Mouse (Mus musculus): Measurements from ENCODE around the gene Sertad2.

Gene Sertad2

DNA sequence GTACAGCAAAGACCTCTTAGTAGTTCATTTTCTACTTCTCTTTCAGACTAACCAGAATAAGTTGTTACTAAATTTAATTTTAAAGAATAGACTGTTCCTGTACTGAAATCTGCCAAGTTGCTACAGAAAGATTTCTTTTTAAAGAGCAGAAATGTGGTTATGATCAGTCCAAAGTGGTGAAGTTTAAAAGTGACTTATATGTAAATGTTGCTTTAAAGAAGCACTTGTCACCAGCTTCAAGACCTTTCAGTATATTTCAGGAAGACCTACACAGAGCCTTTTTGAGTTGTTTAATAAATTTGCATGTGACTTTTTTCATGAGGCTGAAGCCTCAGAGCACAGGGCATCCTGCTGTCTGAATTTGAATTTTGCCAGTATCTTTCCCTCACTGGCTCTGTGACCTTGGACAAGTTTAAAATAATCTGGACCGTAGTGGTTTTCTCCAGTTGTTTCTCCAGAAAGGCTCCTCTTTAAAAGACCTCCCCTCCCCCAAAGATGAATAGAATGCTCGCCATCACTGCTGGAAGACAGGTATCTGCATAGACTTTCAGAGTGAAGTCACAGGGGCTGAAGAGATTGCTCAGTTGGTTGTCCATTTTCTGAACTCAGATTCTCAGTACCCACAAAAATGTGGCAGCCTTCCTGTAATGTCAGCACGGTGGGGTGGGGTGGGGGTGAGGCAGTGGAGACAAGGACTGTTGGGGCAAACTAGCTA is 1.9 kb downstream of the Sertad2 start:
- no peak for DNase-seq (ENCODE audit: low read depth in 2 of 2, low spot score in 2 of 2)

DNA sequence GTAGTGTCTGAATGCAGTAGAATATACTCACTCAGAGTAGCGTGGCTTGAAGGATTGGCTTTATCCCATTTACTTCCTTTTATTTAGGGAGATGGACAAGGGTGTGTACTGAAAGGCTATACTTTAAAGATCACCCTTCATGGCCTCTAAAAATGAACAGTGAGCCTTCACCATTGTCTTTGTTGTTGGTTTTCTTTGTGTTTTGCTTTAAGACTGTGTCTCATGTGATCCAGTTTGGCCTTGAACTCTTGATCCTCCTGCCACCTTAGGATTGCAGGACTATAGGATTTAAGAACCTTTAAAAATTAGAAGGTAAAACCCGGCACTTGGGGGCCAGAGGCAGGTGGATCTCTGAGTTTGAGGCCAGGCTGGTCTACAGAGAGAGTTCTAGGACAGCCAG is 6.4 kb downstream of the Sertad2 start:
- no peak for DNase-seq (ENCODE audit: low read depth in 2 of 2, low spot score in 2 of 2)

DNA sequence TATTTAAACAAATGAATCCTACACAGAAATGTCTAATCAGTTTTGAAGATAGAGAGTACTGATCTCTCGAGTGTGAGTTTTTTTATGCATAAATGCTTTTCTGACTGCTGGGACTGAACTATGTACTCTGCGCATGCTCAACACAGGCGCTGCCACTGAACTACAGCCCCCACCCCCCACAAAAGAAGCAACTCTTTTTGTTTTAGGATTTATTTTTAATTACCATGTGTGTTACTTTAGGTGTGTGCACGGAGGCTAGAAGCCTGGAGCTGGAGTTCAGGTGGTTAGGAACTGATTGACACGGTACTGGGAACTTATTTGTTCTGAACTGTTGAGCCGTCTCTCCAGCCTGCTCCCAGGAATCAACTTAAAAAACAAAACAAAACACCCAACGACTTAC is 7.1 kb downstream of the Sertad2 start:
- DNase-seq (ENCODE audit: low read depth in 2 of 2, low spot score in 2 of 2) = no peak

- DNase-seq (ENCODE audit: low read depth in 2 of 2, low spot score in 2 of 2) = no peak
Measured at GRCm38 (mm10) chr11:20552059-20552458, 9.0 kb downstream of the Sertad2 start.

DNA sequence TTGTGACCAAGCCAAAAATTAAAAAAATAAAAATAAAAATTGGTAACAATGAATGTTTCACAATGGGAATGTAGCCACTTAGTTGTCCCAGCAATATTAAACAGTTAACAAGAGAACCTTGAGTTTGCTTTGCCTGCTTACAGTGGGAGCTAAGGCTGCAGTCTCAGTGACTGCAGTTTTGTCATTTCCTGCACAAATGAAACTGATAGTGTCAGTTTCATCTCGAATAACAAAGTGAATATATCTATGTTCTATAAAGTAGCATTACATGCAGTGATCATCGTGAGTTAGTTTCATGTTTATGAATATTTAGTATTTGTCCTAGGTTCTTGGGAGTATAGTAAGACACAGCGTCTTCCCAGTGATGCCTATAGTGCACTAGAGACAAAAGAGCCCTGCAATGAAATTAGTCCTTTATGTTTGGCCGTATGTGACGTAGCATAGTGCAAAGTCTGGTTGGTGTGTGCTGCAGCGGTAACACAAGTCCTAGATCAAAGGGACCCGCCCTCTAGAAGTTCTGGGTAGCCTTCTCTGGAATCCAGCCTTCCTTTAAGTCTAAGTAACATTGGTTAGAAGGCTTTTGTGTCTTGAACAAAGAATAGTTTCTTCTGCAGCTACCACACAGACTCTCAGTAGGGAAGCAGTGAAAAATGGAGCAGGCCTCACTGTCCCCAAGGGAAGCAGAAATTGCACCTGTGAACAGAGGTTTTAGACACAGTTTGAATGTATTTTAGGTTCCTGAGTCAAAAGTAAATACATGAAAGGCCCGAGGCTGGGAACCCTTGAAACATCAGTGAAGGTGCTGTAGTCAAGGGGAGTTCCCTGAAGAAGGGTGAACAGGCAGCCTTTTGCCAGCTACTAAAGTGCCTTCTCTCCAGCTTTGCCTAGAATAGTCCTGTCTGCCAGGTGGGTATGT is 10.0 kb downstream of the Sertad2 start:
- DNase-seq (ENCODE audit: low read depth in 2 of 2, low spot score in 2 of 2) = peak; percentile 15 to 53

DNA sequence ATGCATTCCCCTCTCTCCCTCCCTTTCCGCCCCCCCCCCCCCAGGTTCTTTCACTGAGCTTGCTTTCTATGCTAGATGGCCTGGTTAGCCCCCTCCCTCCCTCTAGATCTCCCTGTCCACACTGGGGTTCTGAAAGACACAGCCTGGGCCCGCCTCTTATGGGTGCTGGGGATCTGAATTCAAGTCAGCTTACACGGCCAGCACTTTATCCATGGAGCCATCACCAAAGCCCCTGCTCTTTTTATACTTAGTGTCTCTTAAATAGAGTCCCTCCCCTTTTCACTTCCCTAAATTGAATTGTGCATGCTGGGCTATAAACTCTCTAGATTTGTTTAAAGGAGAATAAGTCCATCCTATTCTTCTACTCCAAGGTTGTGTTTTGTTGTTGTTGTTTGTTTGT is 12.6 kb downstream of the Sertad2 start:
- DNase-seq (ENCODE audit: low read depth in 2 of 2, low spot score in 2 of 2) = no peak

DNA sequence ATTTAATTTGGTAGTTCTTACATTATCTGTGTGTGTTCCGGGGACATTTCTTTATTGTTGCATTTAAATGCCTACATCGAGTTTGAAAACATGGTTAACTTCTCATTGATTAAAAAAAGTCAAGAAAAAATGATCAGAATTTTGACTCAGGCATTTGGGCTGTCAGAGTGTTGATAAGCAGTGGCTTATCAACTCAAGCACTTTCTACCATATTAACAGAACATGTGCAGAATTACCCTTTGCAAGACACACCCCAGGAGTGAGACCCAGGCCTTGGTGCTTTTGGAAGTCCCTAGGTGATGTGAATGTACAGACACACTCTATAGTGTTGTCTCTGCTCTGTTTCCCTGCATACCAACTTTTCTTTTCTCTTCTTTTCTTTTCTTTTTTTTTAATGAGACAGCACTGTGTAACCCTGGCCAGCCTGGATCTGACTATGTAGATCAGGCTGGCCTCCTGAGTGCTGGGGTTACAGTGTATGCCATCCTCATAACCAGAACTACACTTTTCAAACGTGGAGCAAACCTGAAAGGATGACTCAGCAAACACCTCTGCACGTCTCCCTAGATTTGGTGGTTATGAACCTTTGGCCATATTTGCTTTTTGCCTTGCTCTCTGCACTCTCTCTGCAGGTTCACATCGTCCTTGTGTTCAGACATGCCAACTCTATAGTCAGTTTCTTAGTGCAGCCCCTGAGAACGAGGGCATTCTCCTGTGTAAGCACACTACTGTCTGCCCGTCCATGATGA is 13.3 kb downstream of the Sertad2 start:
- DNase-seq (ENCODE audit: low read depth in 2 of 2, low spot score in 2 of 2) = no peak

GRCm38 (mm10) chr11:20559236-20559950 is 16.3 kb downstream of the Sertad2 start:
- DNase-seq (ENCODE audit: low read depth in 2 of 2, low spot score in 2 of 2) = no peak

- DNase-seq (ENCODE audit: low read depth in 2 of 2, low spot score in 2 of 2) = no peak
Measured at GRCm38 (mm10) chr11:20559951-20560642, 17.0 kb downstream of the Sertad2 start.

DNA sequence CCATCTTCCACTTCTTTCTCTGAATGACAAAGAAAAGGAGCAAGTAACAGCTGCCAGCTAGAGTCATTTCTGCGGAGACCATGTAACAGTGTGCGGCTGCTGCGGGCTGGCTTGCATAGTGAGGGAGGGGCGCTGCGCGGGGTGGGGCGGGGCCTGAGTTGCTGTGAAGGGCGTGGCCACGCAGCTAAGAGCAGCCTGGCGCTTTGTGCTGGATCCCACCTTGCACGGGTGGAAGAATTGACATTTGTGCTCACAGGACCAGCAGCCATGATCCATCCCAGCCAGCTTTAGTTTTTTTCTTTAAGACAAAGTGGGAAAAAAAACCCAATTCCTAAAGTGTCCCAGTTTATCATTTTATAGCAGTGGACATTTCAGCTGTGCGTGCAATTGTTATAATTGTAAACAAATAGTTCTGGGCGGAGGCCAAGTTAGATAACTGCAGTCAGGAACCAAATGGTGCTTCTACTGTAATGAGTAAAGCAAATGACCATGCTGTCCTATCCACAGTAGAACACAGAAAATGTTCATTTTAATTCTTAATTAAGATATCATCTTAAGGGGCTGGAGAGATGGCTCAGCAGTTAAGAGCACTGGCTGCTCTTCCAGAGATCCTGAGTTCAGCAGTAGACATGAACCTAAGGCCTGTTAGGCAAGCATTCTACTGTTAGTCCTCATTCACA is 18.4 kb downstream of the Sertad2 start:
- peak in 1 of 2 experiments; percentile 3 for DNase-seq (ENCODE audit: low read depth in 2 of 2, low spot score in 2 of 2)

- no peak for DNase-seq (ENCODE audit: low read depth in 2 of 2, low spot score in 2 of 2)
Measured at GRCm38 (mm10) chr11:20565057-20565456, 22.0 kb downstream of the Sertad2 start.

DNA sequence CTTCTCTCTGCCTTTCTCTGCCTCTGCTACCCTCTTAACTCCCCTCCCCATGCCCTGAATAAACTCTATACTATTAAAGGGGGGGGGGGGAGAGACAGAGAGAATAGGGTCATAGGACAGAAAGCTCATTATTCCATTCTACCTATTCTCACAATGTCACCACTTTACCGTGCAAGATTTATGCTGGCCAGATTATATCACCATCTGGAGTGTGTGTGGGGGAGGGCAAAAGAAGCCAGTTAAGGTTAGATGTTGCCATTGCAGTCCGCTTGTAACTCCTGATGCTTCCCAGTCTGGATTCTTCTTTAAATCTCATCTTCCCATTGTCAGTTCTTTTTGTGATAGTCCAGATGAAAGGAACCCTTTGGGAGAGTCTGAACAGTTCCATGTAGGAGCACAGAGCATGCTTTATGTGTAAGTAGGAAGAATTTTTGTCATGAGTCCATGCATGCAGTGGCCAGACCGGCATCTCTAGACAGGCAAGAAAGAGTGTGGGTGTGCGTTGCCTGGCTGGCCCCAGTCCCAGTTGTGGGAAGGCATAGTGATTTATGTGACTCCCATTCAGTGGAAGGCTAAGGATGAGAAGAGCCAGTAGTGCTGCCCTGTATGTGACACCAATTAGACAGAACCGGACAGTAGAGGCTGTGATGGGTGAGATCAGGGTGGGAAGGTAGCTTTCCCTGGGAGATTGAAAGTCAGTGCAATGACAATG is 28.8 kb downstream of the Sertad2 start:
- no peak for DNase-seq (ENCODE audit: low read depth in 2 of 2, low spot score in 2 of 2)

- DNase-seq (ENCODE audit: low read depth in 2 of 2, low spot score in 2 of 2) = no peak
Measured at GRCm38 (mm10) chr11:20576046-20576635, 33.1 kb downstream of the Sertad2 start.

DNA sequence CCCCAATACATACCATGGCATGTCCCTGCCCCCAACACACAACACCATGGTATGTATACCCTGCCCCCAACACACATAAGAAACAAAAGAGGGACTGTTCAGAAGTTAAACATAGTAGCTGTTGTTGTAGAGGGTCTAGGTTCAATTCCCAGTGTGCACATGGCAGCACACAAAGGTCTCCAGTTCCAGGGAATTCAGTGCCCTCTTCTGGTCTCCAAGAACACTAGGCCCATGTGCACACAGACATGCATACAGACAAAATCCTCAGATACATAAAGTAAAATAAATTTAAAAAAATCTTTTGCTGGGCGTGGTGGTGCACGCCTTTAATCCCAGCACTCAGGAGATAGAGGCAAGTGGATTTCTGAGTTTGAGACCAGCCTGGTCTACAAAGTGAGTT is 39.7 kb downstream of the Sertad2 start:
- no peak for DNase-seq (ENCODE audit: low read depth in 2 of 2, low spot score in 2 of 2)

DNA sequence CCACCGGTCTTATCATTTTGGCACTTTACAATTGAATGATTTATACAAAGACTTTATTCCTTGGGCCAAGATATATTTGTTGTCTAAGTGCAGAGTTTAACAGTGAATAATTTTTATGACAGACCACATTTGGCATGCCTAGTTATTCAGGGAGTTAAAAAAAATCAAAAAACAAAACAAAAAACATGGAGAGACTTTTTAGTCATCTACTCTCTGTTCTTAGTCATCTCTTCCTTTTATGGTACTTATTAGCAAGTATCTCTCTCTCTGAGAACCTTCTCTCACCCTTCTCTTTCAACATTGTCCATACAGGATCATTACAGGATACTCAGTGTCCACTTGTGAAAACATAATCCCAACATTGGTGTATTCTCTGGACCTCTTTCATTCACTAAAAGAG is 42.2 kb downstream of the Sertad2 start:
- no peak for DNase-seq (ENCODE audit: low read depth in 2 of 2, low spot score in 2 of 2)

DNA sequence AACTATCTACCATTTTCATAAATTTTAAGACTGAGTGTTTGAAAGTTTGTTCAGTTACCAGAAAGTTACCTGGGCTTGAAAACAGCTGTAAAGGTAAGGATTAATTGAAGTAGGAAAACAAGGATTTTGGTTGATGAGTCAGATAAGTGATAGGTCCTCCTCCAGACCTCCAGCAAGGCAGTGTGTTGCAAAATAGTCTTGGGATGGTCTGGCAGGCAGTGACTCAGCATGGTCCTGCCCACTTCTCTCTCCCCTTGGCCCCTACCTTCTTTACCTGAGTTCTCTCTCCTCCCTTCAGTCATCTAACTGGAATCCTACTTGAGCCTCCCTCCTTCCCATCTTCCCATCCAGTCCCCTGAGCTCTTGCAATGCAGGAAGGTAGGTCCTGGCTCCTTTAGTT is 43.1 kb downstream of the Sertad2 start:
- no peak for DNase-seq (ENCODE audit: low read depth in 2 of 2, low spot score in 2 of 2)

- no peak for DNase-seq (ENCODE audit: low read depth in 2 of 2, low spot score in 2 of 2)
Measured at GRCm38 (mm10) chr11:20589393-20589792, 46.3 kb downstream of the Sertad2 start.

GRCm38 (mm10) chr11:20592010-20592409 is 49.0 kb downstream of the Sertad2 start:
- DNase-seq (ENCODE audit: low read depth in 2 of 2, low spot score in 2 of 2) = no peak

All from CD8-positive naive resting alpha-beta T cell, adult 2 months (primary cell).